Comparison of ENCODE assay signal across 8 mouse cellular contexts in the genomic region with DNA sequence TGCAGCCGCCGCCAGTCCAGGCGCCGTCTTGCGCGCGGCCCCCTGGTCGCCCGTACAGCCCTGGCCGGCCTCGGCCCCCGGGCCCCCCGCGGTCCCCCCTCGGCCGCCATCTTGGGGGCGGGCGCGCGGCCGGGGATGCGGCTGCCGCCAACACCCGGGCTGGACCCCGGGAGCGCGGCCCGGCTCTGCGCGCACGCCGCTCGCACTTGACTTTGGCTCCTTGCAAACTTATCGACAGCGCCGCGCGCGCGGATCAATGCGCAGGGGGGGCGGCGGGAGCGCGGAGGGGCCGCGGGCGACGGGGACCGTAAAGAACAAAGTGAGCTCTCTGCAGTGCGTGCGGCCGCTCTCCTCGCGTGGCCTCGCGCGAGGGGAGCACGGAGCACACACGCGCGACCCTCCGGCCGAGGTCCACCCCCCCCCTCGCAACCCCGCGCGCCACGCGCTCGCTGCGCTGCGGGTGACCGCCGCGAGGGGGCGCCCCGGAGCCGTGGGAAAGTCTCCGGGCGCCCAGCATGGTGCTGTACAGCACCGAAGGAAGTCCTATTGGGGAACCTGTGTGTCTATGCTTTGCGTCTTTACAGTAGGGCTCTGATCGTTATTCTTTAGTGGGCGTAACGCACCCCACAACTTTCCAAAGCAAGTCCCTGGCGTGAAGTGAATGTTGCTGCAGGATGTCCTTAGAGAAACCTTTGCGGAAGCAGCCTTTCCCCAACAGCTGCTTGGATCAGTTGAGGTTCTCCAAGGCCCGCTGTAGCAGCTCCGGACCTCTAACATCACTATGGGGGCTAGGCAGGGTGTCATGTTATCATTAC. TPM values are rescaled to one million over a fixed set of nuclear protein-coding genes. Genes with fewer than 3 reads are reported as not detected.
DNase-seq lines count a peak whose midpoint lies in the region; ATAC-seq lines count a peak whose summit lies in the region.

TSS of gene Cux2 (minus strand) at position 86 of the 815 bp plus-strand sequence.

- H3K4me1 ChIP-seq in hindbrain, embryonic 14.5 days (replicated peaks; ENCODE audit: control insufficient read depth, insufficient read depth, low read length), result peaks cover 58% of the 10 kb centered on the region

- peak; percentile 39 for DNase-seq in T-cell, adult 2 months (ENCODE audit: low spot score)
- peak; percentile 81 to 88 for DNase-seq in cerebellum, postnatal 14 days
- DNase-seq in frontal cortex, postnatal 25 days (ENCODE audit: low spot score in 2 of 2), result peak; percentile 55 to 63
- DNase-seq in hindbrain, embryonic 14.5 days (ENCODE audit: low spot score), result peak; percentile 82
- DNase-seq in left cerebral cortex, adult 11 months (ENCODE audit: low spot score), result peak; percentile 55
- DNase-seq in lung, postnatal 14 days, result peak; percentile 71
- DNase-seq in retina, adult 2 months (ENCODE audit: low read depth, low spot score), result peak; percentile 62
- peak; percentile 69 for DNase-seq in urinary bladder, adult 2 months (ENCODE audit: low spot score)

- H3K9ac ChIP-seq in hindbrain, embryonic 14.5 days, result peak within 1 kb of the TSS; percentile 84

- H3K27ac ChIP-seq in hindbrain, embryonic 14.5 days, result peak within 1 kb of the TSS; percentile 97

- H3K4me2 ChIP-seq in hindbrain, embryonic 14.5 days (replicated peaks), result peak within 1 kb of the TSS; percentile 85

- no peaks in the 10 kb centered on the region for H3K36me3 ChIP-seq in hindbrain, embryonic 14.5 days (replicated peaks; ENCODE audit: control insufficient read depth, insufficient read depth)

- no peaks in the 10 kb centered on the region for H3K9me3 ChIP-seq in hindbrain, embryonic 14.5 days (ENCODE audit: control insufficient read depth, low read length)

- under 1% methylated on average over 85 of the region's 90 CpGs for WGBS in hindbrain, embryonic 14.5 days

- H3K27me3 ChIP-seq in hindbrain, embryonic 14.5 days (ENCODE audit: control insufficient read depth, insufficient read depth, low read length), result no peaks in the 10 kb centered on the region

- peak; percentile 71 for ATAC-seq in hindbrain, embryonic 14.5 days (ENCODE audit: low FRiP score)

- H3K4me3 ChIP-seq in hindbrain, embryonic 14.5 days (replicated peaks; ENCODE audit: low read length), result peak within 1 kb of the TSS; percentile 79

RNA-seq across cellular contexts. Expression of gene Cux2, which starts in this region (rescaled TPM):
- 25.5 and 28.1 TPM in 2 replicates for polyA plus RNA-seq in hindbrain, embryonic 14.5 days (2014; fragmentation: Nextera tagmentation; extraction: Ambion mirVana)
- polyA plus RNA-seq in urinary bladder, adult 2 months (2012; rRNA removed), result 4.7 and 5.1 TPM in 2 replicates

Comparison
In these comparisons a context has a peak if more than half of its experiments do, and no peak if none do; other contexts are left out.
1. Peak in every context shown above with its lines: DNase-seq, ATAC-seq, H3K4me3 ChIP-seq and H3K27ac ChIP-seq.